Mouse (Mus musculus) kidney, adult 2 months (tissue): ENCODE measurements at regions not wholly inside any gene's neighbourhood (a gene's known extent, or its start where the extent isn't known, plus 50 kb on each side); places are given as distances from the start of the nearest gene placed in this dataset.

Source experiments
- CTCF ChIP-seq: fragments of 200-500 bp; conservative IDR thresholded peaks from 2 replicates; pipeline ENCODE4 v1.5.1; 2011; ENCODE audit warnings: low read depth, mild to moderate bottlenecking, control low read depth, low read length, moderate library complexity, mixed read lengths; ENCODE audit not compliant: insufficient read depth, insufficient read length
- POLR2A ChIP-seq: fragments of 200-500 bp; IDR thresholded peaks from one replicate; pipeline ENCODE4 v1.6.1; 2011; ENCODE audit warnings: low read depth, low read length, control low read depth

GRCm38 (mm10) chr2:146693484-146693883 lies 162.2 kb upstream of the Kiz start:
- TF ChIP-seq POLR2A = no peak
- no peak for TF ChIP-seq CTCF
